Mouse (Mus musculus): ENCODE results near the gene Smarcc2.
A peak's percentile ranks its signal among the peaks of the same experiment; 100 is the strongest.

The Smarcc2 gene

DNA sequence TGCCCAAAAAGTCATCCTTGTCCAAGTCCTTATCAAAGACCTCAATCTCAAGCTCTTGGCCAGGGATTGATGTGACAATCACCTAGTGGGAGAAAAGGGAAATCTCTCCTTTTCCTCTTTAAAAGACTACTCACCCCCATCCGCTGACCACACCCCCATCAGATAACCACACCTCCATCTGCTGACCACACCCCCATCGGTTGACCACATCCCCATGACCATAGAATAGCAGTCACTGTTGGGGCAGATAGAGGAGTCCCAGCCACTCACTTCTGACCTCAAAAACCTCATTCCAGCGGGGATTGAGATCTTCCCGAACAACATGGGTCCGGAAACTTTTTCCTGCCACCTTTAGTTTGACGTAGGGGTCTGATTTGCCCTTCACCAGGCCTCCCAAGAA is 57.6 kb downstream of the Smarcc2 start:
- no peak for DNase-seq (ENCODE audit: low spot score)

DNA sequence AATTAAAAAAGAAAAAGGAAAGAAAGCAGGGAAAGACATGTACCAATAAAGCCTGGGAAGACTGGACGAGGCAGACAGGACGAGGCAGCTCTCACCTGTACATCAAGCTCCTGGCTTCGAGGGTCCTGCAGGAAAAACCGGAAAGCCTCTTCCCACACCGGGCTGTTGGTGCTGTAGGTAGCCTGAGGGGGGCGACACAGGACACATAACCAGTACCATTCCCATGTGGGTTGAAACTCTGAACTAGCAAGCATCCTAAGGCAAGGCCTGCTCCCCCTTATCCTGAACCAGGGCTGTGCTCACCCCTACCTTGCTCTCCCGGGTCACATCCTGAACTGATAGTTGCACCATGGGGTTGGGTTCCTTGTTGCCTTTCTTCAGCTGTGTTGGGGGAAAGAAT is 59.8 kb downstream of the Smarcc2 start:
- no peak for DNase-seq (ENCODE audit: low spot score)

DNA sequence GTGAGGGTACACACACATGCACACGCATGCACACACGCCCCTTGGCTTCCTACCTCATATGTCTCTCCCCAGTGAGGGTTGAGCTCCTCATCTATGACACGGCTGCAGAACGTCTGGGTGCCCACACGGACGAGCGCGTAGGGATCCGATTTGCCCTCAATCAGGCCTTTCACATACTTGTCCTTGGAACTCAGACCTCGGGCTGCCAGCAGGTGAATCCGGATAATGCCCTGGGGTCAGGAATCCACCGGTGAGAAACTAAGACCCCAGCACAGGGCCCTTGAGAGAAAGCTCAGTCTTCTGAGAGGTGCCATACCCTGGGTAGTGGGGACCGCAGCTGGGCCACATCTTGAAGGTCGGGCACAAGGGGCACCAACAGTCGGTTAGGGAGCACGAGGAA is 61.5 kb downstream of the Smarcc2 start:
- DNase-seq (ENCODE audit: low spot score), result no peak

DNA sequence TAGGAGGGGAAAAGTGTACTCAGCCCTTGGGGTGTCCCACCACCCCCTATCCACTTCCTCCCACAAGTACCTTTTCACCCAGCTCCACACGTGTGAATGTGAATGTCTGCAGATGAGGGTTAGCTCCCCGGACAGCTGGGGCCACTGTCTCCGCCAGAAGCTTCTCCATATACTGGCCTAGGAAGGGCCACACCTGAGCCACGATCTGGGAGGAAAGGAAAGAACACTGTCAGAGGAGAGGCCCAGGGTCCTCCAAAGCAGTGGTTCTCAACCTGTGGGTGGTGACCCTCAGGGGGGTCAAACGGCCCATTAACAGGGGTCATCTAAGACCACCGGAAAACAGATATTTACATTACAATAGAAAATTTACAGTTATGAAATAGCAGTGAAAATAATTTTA is 63.3 kb downstream of the Smarcc2 start:
- no peak for DNase-seq (ENCODE audit: low spot score)

DNA sequence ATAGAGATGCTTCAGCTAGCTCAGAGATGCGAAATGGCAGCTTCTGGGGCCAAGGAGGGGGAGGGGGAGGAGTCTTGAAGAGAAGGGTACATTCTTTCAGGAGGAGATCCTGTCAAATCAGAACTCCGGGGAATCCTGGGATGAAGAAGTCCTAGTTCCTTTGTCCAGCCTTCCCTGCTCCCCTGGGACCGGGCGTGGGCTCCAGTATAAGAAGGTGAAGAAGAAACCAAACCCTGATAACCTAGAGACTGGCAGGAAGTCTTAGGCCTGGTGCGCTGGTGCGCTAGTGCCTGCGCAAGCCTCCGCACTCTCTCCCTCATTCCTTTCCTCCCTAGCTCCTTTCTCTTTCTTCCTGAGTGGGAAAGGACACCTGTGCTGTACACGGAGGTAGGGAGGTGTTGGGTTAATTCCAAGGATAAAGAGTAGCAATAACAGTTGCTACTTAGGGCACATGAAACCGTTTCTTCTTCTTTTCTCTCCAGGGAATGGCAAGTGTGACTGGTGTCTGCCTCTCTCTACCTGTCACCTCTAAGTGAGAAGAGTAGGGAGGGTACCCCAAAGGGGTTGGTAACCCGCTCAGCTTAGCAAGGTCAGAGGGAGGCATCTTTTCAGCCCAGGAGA is 65.2 kb downstream of the Smarcc2 start:
- no peak for DNase-seq (ENCODE audit: low spot score)

DNA sequence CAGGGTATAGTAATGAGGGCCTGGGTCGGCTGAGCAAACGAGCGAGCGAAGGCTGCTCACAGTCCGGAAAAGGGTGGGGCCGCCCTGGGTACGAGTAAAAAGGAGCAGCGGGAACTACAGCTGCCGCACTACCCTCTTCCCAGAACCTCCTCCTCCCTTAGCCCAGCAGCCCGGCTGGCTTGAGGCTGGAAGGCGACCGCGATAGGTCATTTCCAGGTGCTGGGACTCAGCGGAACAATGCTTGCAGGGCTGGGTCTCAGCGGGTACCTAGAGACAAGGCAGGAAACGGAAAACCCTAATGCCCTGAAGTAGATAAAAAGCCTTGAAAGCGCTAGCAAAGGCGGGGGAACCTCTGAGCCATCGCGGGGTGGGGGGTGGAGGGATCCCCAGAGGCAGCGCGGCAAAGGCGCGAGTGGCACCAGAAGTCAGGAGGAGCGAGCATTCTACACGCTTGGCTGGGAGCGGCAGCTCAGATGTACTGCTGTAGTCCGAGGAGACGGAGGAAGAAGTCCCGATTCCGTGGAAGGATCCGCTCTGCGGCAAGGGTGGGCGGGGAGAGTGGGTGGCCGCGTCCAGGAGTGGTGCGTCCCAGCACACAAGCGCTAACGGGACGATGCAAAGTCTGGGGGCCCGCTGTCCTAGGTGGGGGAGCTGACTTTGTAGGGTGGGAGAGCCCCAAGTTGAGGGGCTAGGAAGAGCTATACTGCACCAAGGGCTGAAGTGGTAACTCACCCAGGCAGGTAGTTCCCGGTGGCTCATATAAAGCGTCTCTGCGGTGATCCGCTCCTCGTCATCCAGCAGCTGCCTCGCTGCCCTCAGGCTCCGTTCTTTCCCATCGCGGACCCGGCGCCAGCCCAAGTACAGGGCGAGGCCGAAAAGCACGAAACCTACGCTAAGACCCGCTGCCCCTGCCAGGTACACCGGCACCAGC is 65.9 kb downstream of the Smarcc2 start:
- peak; percentile 62 for DNase-seq (ENCODE audit: low spot score)

DNA sequence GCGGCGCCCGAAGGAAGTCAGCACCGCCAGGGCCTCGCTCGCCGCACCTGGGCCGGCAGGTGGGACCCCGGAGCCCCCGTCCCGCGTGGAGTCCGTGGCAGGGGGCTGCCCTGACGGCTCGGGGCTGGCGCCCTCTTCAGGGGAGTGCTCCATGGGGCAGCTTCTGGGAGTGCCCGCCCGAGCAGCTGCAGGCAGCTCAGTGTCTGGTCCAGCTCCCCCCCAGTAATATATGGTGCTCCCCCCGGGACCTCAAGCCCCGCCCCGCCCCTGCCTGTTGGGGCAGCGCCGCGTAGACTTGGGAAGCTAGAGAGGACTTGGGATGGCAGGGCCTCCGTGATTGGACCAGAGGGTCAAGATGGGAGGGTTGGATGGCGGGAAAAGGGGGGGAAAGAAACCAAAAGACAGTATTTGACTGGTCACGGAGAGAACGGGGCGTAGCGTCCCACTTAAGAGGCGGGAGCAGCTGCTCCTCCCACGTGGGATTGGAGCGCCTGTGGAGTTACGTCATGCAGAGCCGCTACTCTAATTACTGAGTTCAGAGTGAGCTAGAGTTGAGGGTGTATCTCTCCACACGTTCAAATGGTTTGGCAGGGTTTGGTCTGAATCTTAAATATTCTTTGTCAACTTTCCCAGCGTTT is 66.7 kb downstream of the Smarcc2 start, which contains the start of gene Esyt1:
Gene Esyt1, minus strand, starts transcription at position 201 of the 638 bp plus-strand sequence.
- peak; percentile 98 for DNase-seq (ENCODE audit: low spot score)

DNA sequence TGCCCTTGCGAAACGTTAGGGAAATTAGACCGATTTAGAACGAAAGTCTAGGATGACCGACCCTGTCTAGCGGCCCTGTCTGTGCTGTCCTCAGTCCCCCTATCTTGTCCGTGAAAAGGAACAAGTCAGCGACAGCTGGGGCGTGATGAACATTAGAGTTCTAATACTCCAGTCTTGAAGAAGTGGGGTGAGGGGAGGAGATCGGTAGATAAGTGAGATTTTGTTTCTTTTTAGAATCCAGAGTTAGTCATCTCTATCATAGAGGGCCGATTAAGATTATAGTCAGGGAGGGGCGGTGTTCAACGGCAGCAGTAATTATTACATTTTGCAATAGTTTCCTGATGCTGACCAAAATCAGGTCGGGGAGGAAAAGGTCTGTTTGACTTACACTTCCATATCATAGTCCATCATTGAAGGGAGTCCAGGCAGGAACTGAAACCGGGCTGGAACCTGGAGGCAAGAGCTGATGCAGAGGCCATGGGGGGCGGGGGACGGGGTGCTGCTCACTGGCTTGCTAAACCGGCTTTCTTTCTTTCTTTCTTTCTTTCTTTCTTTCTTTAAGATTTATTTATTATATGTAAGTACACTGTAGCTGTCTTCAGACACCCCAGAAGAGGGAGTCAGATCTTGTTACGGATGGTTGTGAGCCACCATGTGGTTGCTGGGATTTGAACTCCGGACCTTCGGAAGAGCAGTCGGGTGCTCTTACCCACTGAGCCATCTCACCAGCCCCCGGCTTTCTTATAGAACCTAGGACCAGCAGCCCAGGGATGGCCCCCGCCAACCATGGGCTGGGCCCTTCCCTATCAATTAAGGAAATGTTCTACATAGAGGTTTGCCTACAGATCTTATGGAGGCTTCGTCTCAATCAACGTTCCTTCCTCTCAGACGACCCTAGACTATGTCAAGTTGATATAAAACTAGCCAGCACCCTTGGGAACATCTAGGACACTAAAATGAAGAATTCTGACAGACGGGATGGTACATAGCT is 67.6 kb downstream of the Smarcc2 start:
- DNase-seq (ENCODE audit: low spot score), result no peak

DNA sequence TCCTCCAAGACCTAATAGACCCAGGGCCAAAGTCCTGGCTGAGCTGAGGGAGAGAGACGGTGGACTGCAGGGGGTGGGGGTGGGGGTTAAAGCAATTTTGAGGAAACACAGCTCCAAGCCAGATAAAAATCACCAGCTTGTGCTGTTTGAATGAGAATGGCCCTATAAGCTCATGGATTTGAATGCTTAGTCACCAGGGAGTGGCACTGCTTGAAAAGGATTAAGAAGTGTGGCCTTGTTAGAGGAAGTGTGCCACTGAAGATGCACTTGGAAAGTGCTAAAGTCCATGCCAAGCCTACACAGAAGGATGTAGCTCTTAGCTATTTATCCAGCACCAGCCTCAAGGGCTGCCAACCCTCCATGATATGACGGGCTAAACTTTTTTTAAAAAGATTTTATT is 76.2 kb downstream of the Smarcc2 start:
- DNase-seq (ENCODE audit: low spot score), result no peak

DNA sequence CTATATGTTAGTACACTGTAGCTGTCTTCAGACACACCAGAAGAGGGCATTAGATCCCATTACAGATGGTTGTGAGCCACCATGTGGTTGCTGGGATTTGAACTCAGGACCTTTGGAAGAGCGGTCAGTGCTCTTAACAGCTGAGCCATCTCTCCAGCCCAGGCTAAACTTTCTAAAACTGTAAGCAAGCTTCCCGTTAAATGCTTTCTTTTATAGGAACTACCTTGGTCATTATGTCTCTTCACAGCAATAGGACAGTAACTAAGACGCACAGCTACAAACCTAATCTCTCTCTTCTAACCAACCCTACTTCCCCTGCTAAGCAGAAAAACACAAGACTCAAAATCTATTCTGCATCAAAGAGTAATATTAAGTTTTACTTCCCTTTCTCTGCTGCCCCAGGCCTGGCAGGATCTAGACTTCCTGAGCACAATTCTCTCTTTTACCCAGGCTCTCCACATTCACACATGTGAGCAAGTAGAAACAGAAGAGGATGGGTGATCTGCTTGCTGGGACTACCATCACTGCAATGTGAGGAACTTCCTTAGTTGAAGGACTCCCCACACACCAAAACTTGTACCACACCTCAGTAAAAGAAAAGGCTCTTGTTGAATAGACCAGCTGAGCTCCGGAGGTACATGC is 76.7 kb downstream of the Smarcc2 start:
- DNase-seq (ENCODE audit: low spot score), result no peak

DNA sequence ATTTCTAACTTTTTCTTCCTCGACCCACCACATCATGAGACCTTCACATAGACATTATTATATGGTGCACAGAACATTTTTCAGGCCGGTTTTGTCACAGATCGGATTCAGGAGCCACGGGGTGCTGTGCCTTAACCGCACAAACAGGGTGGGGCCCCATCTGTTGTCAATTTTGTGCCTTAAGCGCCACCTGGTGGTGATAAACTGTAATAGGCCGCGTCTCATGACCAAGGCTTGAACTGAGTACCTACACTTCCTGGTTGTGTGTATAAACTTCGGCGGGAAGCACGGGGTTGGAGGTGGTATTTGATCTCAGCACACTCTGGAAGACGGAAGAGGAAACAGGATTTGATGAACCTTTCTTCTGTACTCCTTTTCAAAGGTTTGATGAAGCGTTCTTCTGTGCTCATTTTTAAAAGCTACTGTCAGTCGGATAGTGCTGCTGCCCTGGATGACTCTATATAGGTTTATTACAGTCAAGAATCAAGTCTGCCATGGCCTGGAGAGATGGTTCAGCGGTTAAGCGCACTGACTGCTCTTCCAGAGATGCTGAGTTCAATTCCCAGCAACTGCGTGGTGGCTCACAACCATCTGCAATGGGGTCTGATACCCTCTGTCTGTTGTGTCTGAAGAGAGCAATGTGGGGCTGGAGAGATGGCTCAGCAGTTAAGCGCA is 77.4 kb downstream of the Smarcc2 start:
- peak; percentile 89 for DNase-seq (ENCODE audit: low spot score)

DNA sequence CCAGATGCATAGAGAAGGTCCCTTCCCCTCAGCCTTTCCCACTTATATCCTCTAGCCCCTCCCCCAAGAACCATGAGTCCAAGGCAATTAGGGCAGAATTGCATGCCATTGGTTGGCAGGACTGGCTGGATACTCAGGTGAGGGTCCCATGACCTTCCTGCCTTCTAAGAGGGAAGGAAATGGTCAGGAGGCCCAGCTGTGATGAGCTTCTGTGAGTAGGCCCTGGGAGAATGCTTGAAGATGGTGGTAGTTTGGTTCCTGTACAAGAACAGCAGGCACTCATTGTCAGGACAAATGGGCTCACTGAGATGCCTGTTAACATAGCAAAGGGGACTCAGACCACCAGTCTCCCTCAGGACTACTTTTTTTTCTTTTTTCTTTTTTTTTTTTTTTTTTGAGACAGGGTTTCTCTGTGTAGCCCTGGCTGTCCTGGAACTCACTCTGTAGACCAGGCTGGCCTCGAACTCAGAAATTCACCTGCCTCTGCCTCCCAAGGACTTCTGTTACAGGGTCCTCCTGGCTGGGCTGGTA is 79.4 kb downstream of the Smarcc2 start:
- no peak for DNase-seq (ENCODE audit: low spot score)
